Mouse (Mus musculus) v-Abl transformed pro-B cells (cell line): ENCODE data around the gene Arsk.

ENCODE experiments used
- in situ Hi-C, 2 experiments: fragments of 400-800 bp; cut with MboI; formaldehyde crosslinking; loops; one replicate each; pipeline ENCODE4 v1.15.1; 2025; ENCODE audit not compliant: unreplicated experiment in 2 of 2

Gene Arsk

DNA sequence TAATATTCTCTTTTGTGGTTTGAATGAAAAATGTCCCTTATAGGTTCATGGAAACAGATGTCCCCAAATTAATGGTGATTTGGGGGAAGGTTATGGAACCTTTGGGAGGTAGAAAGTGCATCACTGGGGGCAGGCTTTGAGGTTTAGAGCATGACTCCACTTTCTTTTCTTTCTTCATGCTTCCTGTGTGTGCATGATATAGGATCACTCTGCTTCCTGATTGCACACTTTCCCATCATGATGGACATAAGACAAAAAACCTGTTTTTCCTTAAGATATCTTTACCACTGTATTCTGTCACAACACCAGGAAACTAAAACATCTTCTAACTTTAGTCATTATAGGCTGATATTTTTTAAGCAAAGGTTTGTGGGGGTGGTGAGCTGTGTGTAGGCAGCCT lies 53.5 kb downstream of the Arsk start:
- in situ Hi-C loops, result no loop called here

DNA sequence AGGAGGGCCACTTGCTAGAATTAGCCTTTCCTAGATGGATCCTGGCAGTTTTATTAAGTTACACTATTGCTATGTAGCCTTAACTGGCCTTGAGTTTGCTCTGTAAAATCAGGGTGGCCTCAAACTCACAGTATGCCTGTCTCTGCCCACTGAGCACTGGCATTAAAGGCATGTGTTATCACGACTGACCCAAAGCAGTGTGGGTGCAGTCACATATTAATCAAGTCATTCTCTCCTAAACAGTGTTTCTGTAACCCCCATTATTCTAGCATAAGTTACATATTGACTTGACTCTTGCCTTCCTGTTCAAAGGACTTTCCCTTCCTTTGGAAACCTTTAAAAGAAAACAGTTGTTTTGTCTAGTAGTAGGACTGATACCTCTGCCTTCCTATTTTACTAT lies 56.0 kb downstream of the Arsk start:
- in situ Hi-C loops, result no loop called here

DNA sequence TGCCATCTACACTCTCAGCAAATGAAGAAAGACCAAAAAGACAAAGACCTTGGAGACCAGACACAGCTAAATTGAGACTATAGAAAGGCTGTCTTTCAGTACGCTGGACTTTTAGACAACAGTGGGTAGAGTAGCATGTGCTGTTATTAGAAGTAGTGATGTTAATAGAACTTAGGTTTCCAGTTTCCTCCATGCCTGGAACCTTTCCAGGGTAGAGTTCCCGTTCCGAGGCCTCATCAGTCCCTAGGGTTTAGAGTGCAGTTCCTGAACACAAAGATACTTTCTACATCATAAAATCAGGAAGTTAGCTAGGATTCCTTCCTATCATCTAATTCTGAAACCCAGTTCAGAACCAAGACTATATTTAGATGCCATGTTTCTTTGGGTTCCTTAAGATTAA lies 73.9 kb downstream of the Arsk start:
- in situ Hi-C loops, result loop anchor here (5.0 to 25.0 kb wide), 3 partner anchors 73 to 1387 kb away; partner anchors contain the start of genes Erap1 (in 2 of the 2), Arsk (in 1 of the 2), Ell2 (in 1 of the 2) and Ttc37 (in 1 of the 2)

DNA sequence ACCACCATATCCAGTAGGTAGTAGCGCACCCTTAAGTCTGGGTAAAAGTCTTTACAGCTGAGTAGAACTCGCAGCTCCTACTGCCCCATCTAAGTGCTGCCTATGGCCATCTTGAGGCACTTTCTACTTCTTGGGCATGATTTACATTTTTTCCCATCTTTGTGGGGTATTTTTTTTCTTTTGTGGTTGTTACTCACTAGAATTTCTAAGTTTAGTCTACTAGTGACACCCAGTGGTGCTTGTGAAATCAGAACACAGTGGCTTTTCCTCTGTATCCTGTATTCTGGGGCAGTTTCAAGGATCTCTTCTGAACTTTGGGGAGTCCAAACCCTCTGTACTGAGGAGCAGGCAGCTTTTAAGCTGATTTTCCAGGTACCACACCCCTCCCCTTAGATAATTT lies 76.7 kb downstream of the Arsk start:
- in situ Hi-C loops, result loop anchor here (5.0 to 25.0 kb wide), 3 partner anchors 76 to 1384 kb away; partner anchors contain the start of genes Erap1 (in 2 of the 2), Arsk (in 1 of the 2), Ell2 (in 1 of the 2) and Ttc37 (in 1 of the 2)

DNA sequence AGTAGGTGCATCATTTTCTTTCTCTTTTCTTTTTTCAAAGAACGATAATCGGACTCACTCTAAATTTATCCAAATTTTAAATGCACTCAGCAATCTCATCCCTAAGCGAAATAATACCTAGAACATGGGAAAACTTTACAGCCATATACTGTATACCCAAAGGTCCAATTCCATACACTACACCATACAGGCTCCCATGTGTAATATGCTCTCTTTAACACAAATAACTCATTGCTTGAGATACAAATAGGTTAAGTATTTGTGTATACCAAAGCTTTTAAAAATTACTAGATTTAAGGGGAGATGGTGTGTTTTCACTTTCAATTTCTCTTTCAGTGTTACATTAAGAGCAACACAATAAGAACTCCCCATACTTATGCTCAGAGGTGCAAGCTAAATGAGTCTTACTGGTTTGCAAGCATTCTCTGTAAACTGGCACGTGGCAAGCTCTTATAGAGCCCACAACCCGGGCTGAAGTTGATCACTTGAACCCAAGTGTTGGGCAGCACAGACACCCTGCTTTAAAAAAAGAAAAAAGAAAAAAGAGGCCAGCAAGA lies 79.5 kb downstream of the Arsk start:
- in situ Hi-C loops, result loop anchor here (5.0 to 25.0 kb wide), 4 partner anchors 83 to 1382 kb away; partner anchors contain the start of genes Erap1 (in 2 of the 2) and Ell2 (in 1 of the 2)

DNA sequence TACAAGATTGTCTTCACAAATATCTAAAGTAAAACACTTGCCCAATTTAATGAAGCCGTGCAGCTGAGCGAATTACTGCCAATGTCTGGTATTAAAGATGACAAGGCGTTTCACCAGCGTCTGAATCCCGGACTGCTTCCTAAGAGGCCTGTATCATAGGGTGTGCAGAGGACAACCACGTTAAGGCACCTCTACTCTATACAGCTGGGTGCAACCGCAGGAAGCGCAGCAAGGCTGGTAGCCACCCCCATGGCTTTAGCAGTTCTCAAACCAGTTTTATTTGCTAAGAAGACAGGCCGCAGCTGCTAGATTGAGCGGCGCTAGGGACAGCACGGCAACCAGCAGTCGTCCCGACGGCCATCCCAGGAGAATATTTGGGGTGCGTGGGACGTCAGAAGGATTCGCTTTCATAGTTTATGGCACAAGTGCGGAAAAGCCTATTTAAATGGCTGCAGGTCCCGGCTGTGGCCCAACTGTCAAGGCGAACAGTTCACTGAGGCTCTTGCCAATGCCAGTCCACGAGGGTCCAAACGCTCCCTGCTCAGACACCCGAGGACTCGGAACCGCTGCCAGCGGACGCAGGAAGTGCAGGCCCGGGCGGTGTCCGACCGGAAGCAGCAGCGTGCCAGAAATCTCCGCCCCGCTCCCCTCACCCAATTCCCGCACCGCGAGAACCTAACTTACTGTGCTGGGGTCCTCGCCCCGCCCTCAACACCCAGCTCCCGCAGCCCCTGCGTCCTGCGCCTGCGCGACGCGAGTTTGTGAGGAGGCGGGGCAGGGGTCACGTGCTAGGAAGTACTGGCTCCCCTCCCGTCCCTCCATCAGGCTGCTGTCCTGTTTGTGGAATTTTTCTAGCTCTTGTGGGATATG lies 80.3 kb downstream of the Arsk start, which contains the start of gene Rfesd:
TSS of gene Rfesd (minus strand) at position 746 of the 870 bp plus-strand sequence.
- in situ Hi-C loops, result loop anchor here (5.0 to 25.0 kb wide), 4 partner anchors 84 to 1381 kb away; partner anchors contain the start of genes Erap1 (in 2 of the 2) and Ell2 (in 1 of the 2)

DNA sequence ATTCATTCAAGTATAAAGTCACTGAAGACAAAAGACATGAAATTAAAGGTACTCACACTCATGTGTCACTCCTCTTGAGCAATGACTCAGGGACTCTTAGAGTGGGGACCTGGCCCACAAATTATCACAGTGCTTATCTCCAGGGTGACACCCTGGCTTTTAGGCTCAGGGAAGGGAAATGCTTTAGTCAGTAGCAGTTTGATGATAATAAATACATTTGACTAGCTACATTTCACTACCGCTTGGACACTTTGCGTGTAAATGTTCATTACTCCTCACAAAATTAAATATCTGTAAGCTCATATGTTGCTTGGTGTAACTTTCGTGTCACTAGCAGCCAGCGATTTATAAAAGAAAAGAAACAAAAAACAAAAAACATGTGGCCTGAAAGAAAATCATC lies 81.0 kb downstream of the Arsk start:
- in situ Hi-C loops, result loop anchor here (5.0 to 25.0 kb wide), 4 partner anchors 85 to 1380 kb away; partner anchors contain the start of genes Erap1 (in 2 of the 2) and Ell2 (in 1 of the 2)

DNA sequence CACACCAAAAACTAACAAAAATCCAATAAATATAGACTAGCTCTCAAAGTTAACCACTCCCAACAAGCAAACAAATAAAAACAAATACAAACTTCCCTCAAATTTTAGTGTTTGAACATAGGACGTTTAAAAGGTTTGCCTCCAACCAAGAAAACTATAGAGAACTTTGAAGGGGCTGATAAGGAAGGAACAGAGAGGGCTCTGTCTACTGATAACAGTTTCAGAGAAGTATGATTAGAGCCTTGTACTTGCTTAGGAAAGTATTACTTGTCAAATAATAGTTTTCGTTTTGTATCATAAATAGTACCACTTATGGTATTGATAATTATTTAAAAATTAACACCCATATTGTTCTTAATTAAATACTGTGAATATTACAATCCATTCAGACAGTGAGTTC lies 83.9 kb downstream of the Arsk start:
- in situ Hi-C loops, result loop anchor here (10.0 to 25.0 kb wide), 3 partner anchors 170 to 1377 kb away; partner anchors contain the start of genes Erap1 (in 2 of the 2) and Ell2 (in 1 of the 2)
